Mouse (Mus musculus) right cerebral cortex, postnatal 25 days (tissue): Measurements from ENCODE around the gene Tnr.

Experiments used
- DNase-seq: peaks from one replicate; pipeline ENCODE4 v3.0.0; 2022

Tnr gene

GRCm38 (mm10) chr1:159639408-159639807, 115.8 kb downstream of the Tnr start:
- no peak for DNase-seq

- DNase-seq = no peak
These were observed 122.2 kb downstream of the Tnr start for GRCm38 (mm10) chr1:159645719-159646118.

GRCm38 (mm10) chr1:159650486-159650885, 126.9 kb downstream of the Tnr start:
- DNase-seq = no peak

GRCm38 (mm10) chr1:159655241-159655640, 131.7 kb downstream of the Tnr start:
- DNase-seq = no peak

- no peak for DNase-seq
These were observed 134.4 kb downstream of the Tnr start for GRCm38 (mm10) chr1:159657856-159658542.

GRCm38 (mm10) chr1:159660620-159661501, 137.3 kb downstream of the Tnr start:
- no peak for DNase-seq

GRCm38 (mm10) chr1:159664496-159664895, 140.9 kb downstream of the Tnr start:
- DNase-seq = no peak

GRCm38 (mm10) chr1:159664945-159665344, 141.4 kb downstream of the Tnr start:
- no peak for DNase-seq

GRCm38 (mm10) chr1:159670629-159671150, 147.1 kb downstream of the Tnr start:
- peak; percentile 63 for DNase-seq

GRCm38 (mm10) chr1:159671181-159671580, 147.6 kb downstream of the Tnr start:
- no peak for DNase-seq

GRCm38 (mm10) chr1:159674240-159674639, 150.7 kb downstream of the Tnr start:
- DNase-seq = no peak

GRCm38 (mm10) chr1:159675472-159675871, 151.9 kb downstream of the Tnr start:
- DNase-seq = no peak

- DNase-seq = no peak
These were observed 154.8 kb downstream of the Tnr start for GRCm38 (mm10) chr1:159678221-159678935.

- DNase-seq = no peak
These were observed 157.7 kb downstream of the Tnr start for GRCm38 (mm10) chr1:159681252-159681651.

GRCm38 (mm10) chr1:159686476-159687231, 163.1 kb downstream of the Tnr start:
- no peak for DNase-seq

- DNase-seq = no peak
These were observed 173.1 kb downstream of the Tnr start for GRCm38 (mm10) chr1:159696717-159697116.

GRCm38 (mm10) chr1:159702038-159702437, 178.5 kb downstream of the Tnr start:
- DNase-seq = no peak

- DNase-seq = no peak
These were observed 181.4 kb downstream of the Tnr start for GRCm38 (mm10) chr1:159704925-159705324.

GRCm38 (mm10) chr1:159716301-159716700, 192.7 kb downstream of the Tnr start:
- no peak for DNase-seq

GRCm38 (mm10) chr1:159717016-159717415, 193.4 kb downstream of the Tnr start:
- peak; percentile 78 for DNase-seq

GRCm38 (mm10) chr1:159723733-159724132, 200.2 kb downstream of the Tnr start:
- no peak for DNase-seq

GRCm38 (mm10) chr1:159729270-159729669, 205.7 kb downstream of the Tnr start:
- DNase-seq = no peak
